ENCODE assay signal across 8 mouse cellular contexts in the genomic region with DNA sequence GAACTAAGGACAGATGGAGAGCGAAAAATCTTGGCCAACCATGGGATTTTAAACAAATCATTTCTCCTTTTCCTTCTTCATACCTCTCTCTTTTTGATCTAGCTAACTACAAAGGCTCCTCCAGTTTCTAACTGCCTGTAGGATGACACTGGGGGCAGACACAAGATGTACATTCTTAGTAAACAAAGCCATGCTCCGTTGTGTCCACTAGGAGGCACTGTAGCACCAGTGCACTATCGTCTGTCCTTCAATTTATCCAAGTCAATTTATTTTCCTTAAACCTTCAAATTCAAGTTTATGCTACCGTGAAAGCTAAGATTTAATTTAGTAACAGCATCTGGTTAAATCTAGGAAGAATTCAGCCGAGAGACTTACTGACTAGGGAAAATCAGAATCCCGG. TPM values are rescaled to one million over a fixed set of nuclear protein-coding genes. Genes with fewer than 3 reads are reported as not detected.
A peak's percentile ranks its signal among the peaks of the same experiment; 100 is the strongest.
DNase-seq lines count a peak whose midpoint lies in the region; TF ChIP-seq lines count a peak whose summit lies in the region.

No protein-coding gene starts in this region.

- no peak for TF ChIP-seq POLR2A in testis, adult 2 months (IDR thresholded peaks at IDR 0.05; ENCODE audit: control insufficient read depth, low read depth, low read length)

- H3K27ac ChIP-seq in testis, adult 2 months (ENCODE audit: control insufficient read depth, insufficient read depth, low read depth, low read length), result no peak overlapping the region

- peak; percentile 57; the same call in 1 of the 2 replicates for TF ChIP-seq CTCF in testis, adult 2 months (IDR thresholded peaks at IDR 0.05; ENCODE audit: control insufficient read depth, insufficient read depth, insufficient replicate concordance, low read depth, low read length)

- H3K27me3 ChIP-seq in testis, adult 2 months (ENCODE audit: control insufficient read depth, insufficient read depth, low read length), result no peaks in the 10 kb centered on the region

- H3K36me3 ChIP-seq in testis, adult 2 months (ENCODE audit: control insufficient read depth, insufficient read depth, low read length), result no peaks in the 10 kb centered on the region

- no peaks in the 10 kb centered on the region for H3K4me1 ChIP-seq in testis, adult 2 months (ENCODE audit: control insufficient read depth, insufficient read depth, low read length)

- peak; percentile 54 for DNase-seq in gastrocnemius, adult 18-20 months (ENCODE audit: low spot score)
- DNase-seq in gastrocnemius, postnatal 25 days, result no peak
- DNase-seq in testis, postnatal 14 days (ENCODE audit: low spot score), result no peak
- peak; percentile 77 for DNase-seq in embryo, embryonic 9.5 days (ENCODE audit: extremely low spot score)
- DNase-seq in kidney, postnatal 10 days, result peak; percentile 80
- DNase-seq in natural killer cell, adult 2 months (ENCODE audit: low spot score in 2 of 2), result peak; percentile 24 to 52
- no peak for DNase-seq in ovary, adult 18-20 months (ENCODE audit: low spot score)

- H3K4me3 ChIP-seq in testis, adult 2 months (ENCODE audit: control insufficient read depth, low read depth, low read length), result no peak overlapping the region

RNA-seq across cellular contexts. Expression of a gene that starts 45.9 kb away (rescaled TPM):
- 10 to 100 TPM; 20.8 to 21.4 TPM for total RNA-seq in gastrocnemius, adult 18-20 months (2021)
- 10 to 100 TPM; 22.4 to 25.4 TPM for total RNA-seq in gastrocnemius, postnatal 25 days (2021)
- 1.4 and 1.9 TPM in 2 replicates for polyA plus RNA-seq in testis, adult 2 months (2012; rRNA removed)

Comparison
In these comparisons a context has a peak if more than half of its experiments do, and no peak if none do; other contexts are left out.
1. DNase-seq: peak in gastrocnemius, adult 18-20 months (single experiment), embryo, embryonic 9.5 days (single experiment), kidney, postnatal 10 days (single experiment) and natural killer cell, adult 2 months (2 of 2); none in gastrocnemius, postnatal 25 days (single experiment), testis, postnatal 14 days (single experiment) and ovary, adult 18-20 months (single experiment).